Mouse (Mus musculus) small intestine, adult 2 months (tissue): ENCODE results near the gene Mrpl41.

Experiments used
- CTCF ChIP-seq: fragments of 200-500 bp; IDR thresholded peaks from 2 replicates; pipeline ENCODE4 v1.5.1; 2012; ENCODE audit warnings: low read depth, mild to moderate bottlenecking, control low read depth, inconsistent platforms, low read length, moderate library complexity, mixed read lengths; ENCODE audit not compliant: insufficient replicate concordance, insufficient read length; ENCODE audit errors: extremely low read depth
- POLR2A ChIP-seq: fragments of 200-500 bp; IDR thresholded peaks from 2 replicates; pipeline ENCODE4 v1.6.1; 2012; ENCODE audit warnings: low read depth, mild to moderate bottlenecking, control low read depth, inconsistent platforms, low read length, moderate library complexity

DNA sequence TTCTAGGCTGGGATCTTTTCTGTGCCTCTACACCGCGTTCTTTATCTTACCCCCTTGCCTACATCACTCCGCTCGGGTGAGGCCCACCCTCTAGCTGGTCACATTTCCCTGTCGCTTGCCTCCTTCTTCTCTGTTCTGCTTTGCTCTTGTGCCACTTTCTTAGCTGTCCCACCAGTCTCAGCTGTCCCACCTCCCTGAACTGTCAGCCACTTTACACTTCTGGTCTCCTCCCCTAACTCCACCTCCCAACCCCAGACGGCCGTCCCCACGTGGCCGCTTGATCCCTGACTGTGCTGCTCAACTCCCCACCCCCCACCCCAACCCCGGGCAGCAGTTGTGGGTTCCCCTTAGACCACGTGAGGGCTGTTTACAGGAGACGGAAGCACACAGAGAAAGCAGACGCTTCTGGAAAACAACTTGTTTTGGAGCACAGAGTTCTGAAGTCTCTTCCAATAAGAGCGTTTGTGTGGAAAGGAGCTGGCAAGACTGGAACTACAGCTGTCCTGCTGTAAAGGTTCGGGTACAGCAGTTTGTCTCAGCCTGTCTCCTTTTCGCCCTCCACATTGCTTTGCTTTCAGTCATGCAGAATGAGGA lies 903 bp upstream of the Mrpl41 start, which contains the start of gene Pnpla7:
- TF ChIP-seq CTCF: no peak
- no peak for TF ChIP-seq POLR2A
